Mouse (Mus musculus) kidney, adult 2 months (tissue): ENCODE data around the gene Onecut1.

Experiments
- CTCF ChIP-seq: fragments of 200-500 bp; conservative IDR thresholded peaks from 2 replicates; pipeline ENCODE4 v1.5.1; 2011; ENCODE audit warnings: low read depth, mild to moderate bottlenecking, control low read depth, low read length, moderate library complexity, mixed read lengths; ENCODE audit not compliant: insufficient read depth, insufficient read length
- POLR2A ChIP-seq: fragments of 200-500 bp; IDR thresholded peaks from one replicate; pipeline ENCODE4 v1.6.1; 2011; ENCODE audit warnings: low read depth, low read length, control low read depth

- no peak for TF ChIP-seq POLR2A
- TF ChIP-seq CTCF: no peak
Observed at GRCm38 (mm10) chr9:74857508-74857840, 4.2 kb upstream of the Onecut1 start.
